Mouse (Mus musculus): ENCODE measurements around the gene Copz1. TPM values are rescaled to one million over a fixed set of nuclear protein-coding genes. Genes with fewer than 3 reads are reported as not detected.

Gene Copz1
- total and polyA plus RNA-seq, 3 experiments = 80.0 to 271 (median 148) TPM

DNA sequence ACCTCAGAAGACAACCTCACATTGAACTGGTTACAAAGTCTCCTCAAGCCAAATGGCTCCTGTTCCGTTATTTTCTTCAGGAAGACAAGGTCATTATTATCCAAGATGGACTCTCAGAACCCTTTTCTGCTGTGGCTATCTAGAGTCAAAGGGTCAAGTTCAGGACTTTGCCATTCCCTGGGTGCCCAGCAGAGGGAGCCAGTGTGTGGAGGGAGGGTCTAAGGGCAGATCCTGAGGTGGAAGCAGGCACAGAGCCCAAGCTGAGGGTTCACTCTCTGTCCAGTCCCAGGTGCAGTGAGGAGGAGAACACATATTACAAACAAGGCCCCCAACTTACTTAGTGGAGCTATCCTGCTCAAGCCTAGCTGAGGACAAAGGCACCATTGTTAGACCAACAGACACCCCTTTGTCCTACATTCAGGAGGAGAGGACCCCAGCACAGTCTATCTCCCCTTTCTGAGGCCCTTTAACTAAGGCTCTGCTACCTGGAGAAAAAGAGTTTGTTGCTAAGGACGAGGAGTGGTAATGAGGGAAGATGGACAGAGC is 22.2 kb upstream of the Copz1 start:
- in situ Hi-C loops (cut with MboI; ENCODE audit: low pct_ligation_motif_present, low pct_unique_long_range_greater_than_20kb, low sequenced_read_pairs) (loop anchor here (5.0 kb wide), 1 partner anchor 57 kb away; no protein-coding TSS in a partner anchor), dilution Hi-C loops (cut with MboI; ENCODE audit: extremely low pct_ligation_motif_present, extremely low pct_unique_long_range_greater_than_20kb, low sequenced_read_pairs) (no loop called here)
- H3K27me3 ChIP-seq (replicated peaks) = no peaks in the 10 kb centered on the region
- H3K9me3 ChIP-seq (replicated peaks; ENCODE audit: low read length) = no peaks in the 10 kb centered on the region
- peaks cover 6% of the 10 kb centered on the region; the same call in 1 of the 2 replicates for H3K79me2 ChIP-seq (replicated peaks; ENCODE audit: control insufficient read depth, extremely low read depth, insufficient read depth, poor library complexity, severe bottlenecking)
- no peak overlapping the region for H3K9ac ChIP-seq (ENCODE audit: insufficient read depth, low read depth)
- H3K4me1 ChIP-seq (ENCODE audit: control insufficient read depth in 1 of 2, insufficient read depth in 2 of 2) = peaks cover 0 to 6% of the 10 kb centered on the region in 2 experiments; a peak in 2 of 4 replicates
- TF ChIP-seq NRF1 (IDR thresholded peaks at IDR 0.05; ENCODE audit: low read depth, low read length) (no peak), ELF1 (IDR thresholded peaks at IDR 0.05; ENCODE audit: low read depth, low read length) (no peak), ZC3H11A (IDR thresholded peaks at IDR 0.05; ENCODE audit: low read depth, low read length) (peak; percentile 21; the same call in 1 of the 2 replicates), NELFE (IDR thresholded peaks at IDR 0.05; ENCODE audit: low read depth, low read length) (peak; percentile 21; the same call in 1 of the 2 replicates), E2F4 (IDR thresholded peaks at IDR 0.05; ENCODE audit: insufficient replicate concordance, low read depth, low read length) (no peak), CTCF (conservative IDR thresholded peaks at IDR 0.05 in 1 of 2, IDR thresholded peaks at IDR 0.05 in 1 of 2; ENCODE audit: low read depth in 2 of 2, low read length in 2 of 2) (peak; percentile 96 to 97), CHD2 (IDR thresholded peaks at IDR 0.05; ENCODE audit: low read length) (no peak), USF1 (IDR thresholded peaks at IDR 0.05; ENCODE audit: low read depth, low read length) (no peak), SMC3 (IDR thresholded peaks at IDR 0.05; ENCODE audit: low read depth, low read length) (peak; percentile 97), RAD21 (IDR thresholded peaks at IDR 0.05; ENCODE audit: low read depth, low read length) (peak; percentile 82), GABPA (IDR thresholded peaks at IDR 0.05; ENCODE audit: insufficient replicate concordance, low read depth, low read length) (no peak), SIN3A (IDR thresholded peaks at IDR 0.05; ENCODE audit: low read length) (no peak)
- no peak overlapping the region for H3K4me2 ChIP-seq (ENCODE audit: insufficient read depth, low read depth, poor library complexity, severe bottlenecking)
- DNase-seq (ENCODE audit: extremely low read depth) = peak; percentile 76
- H3K4me3 ChIP-seq (replicated peaks in 1 of 3; ENCODE audit: low read depth in 2 of 3, low read length in 2 of 3, poor library complexity in 1 of 3) = no peak overlapping the region
- H3K36me3 ChIP-seq (replicated peaks in 1 of 2; ENCODE audit: control insufficient read depth in 1 of 2, insufficient read depth in 1 of 2, low read length in 1 of 2) = peaks cover 28 to 64% of the 10 kb centered on the region in 2 experiments
- H3K27ac ChIP-seq (ENCODE audit: insufficient read depth, low read depth) = no peak overlapping the region

DNA sequence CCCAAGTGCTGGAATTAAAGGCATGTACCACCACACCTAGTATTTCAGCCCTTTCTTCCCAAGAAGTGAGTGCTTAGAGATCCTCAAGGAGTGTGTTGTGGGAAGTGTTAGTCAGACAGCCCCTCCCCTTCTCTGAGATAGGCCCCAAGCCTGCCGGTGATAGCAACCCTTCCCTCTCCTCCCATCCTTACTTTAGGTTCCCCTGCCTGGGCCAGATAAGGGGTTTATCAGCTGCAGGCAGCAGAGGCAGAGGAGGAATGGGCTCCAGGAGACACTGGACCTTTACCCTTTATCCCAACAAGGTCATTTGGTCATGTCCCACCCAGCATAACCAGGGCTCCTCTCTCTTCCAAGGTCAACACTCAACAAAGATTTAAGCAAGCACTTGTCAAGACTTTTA is 20.9 kb upstream of the Copz1 start:
- Histone ChIP-seq H3K9ac (ENCODE audit: insufficient read depth, low read depth) (no peak overlapping the region), H3K36me3 (replicated peaks in 1 of 2; ENCODE audit: control insufficient read depth in 1 of 2, insufficient read depth in 1 of 2, low read length in 1 of 2) (peaks cover 20 to 51% of the 10 kb centered on the region in 2 experiments), H3K4me1 (ENCODE audit: control insufficient read depth in 1 of 2, insufficient read depth in 2 of 2) (no peaks in the 10 kb centered on the region), H3K4me3 (replicated peaks in 1 of 3; ENCODE audit: low read depth in 2 of 3, low read length in 2 of 3, poor library complexity in 1 of 3) (no peak overlapping the region), H3K9me3 (replicated peaks; ENCODE audit: low read length) (no peaks in the 10 kb centered on the region), H3K27ac (ENCODE audit: insufficient read depth, low read depth) (no peak overlapping the region), H3K27me3 (replicated peaks) (no peaks in the 10 kb centered on the region), H3K79me2 (replicated peaks; ENCODE audit: control insufficient read depth, extremely low read depth, insufficient read depth, poor library complexity, severe bottlenecking) (no peaks in the 10 kb centered on the region), H3K4me2 (ENCODE audit: insufficient read depth, low read depth, poor library complexity, severe bottlenecking) (no peak overlapping the region)
- no peak for TF ChIP-seq USF1 (IDR thresholded peaks at IDR 0.05; ENCODE audit: low read depth, low read length)
- no peak for TF ChIP-seq CHD1 (IDR thresholded peaks at IDR 0.05; ENCODE audit: low read depth, low read length)
- no peak for TF ChIP-seq POLR2AphosphoS2 (IDR thresholded peaks at IDR 0.05; ENCODE audit: low read depth, low read length)
- no peak for TF ChIP-seq E2F4 (IDR thresholded peaks at IDR 0.05; ENCODE audit: insufficient replicate concordance, low read depth, low read length)
- TF ChIP-seq SIN3A (IDR thresholded peaks at IDR 0.05; ENCODE audit: low read length) = no peak
- no peak for TF ChIP-seq CTCF (conservative IDR thresholded peaks at IDR 0.05 in 1 of 2, IDR thresholded peaks at IDR 0.05 in 1 of 2; ENCODE audit: low read depth in 2 of 2, low read length in 2 of 2)
- no peak for TF ChIP-seq JUN (IDR thresholded peaks at IDR 0.05; ENCODE audit: insufficient read depth, low read depth, low read length)
- no peak for TF ChIP-seq RAD21 (IDR thresholded peaks at IDR 0.05; ENCODE audit: low read depth, low read length)
- TF ChIP-seq MAFK (IDR thresholded peaks at IDR 0.05; ENCODE audit: insufficient replicate concordance, low read length) = no peak
- TF ChIP-seq KAT2A (IDR thresholded peaks at IDR 0.05; ENCODE audit: insufficient replicate concordance, low read length) = no peak
- TF ChIP-seq BHLHE40 (IDR thresholded peaks at IDR 0.05; ENCODE audit: low read depth, low read length) = no peak
- no peak for TF ChIP-seq TBP (conservative IDR thresholded peaks at IDR 0.05; ENCODE audit: low read depth, low read length)
- TF ChIP-seq MEF2A (IDR thresholded peaks at IDR 0.05; ENCODE audit: borderline replicate concordance, low read depth, low read length) = no peak
- no peak for TF ChIP-seq EP300 (IDR thresholded peaks at IDR 0.05; ENCODE audit: low read length)
- no peak for TF ChIP-seq JUND (conservative IDR thresholded peaks at IDR 0.05; ENCODE audit: low read depth, low read length)
- dilution Hi-C loops (cut with MboI; ENCODE audit: extremely low pct_ligation_motif_present, extremely low pct_unique_long_range_greater_than_20kb, low sequenced_read_pairs) (no loop called here), in situ Hi-C loops (cut with MboI; ENCODE audit: low pct_ligation_motif_present, low pct_unique_long_range_greater_than_20kb, low sequenced_read_pairs) (loop anchor here (5.0 kb wide), 1 partner anchor 56 kb away; no protein-coding TSS in a partner anchor)
- DNase-seq (ENCODE audit: extremely low read depth) = no peak
